Mouse (Mus musculus) activated CD4-positive, CD25-positive, alpha-beta regulatory T cell, adult 9 weeks (primary cell): ENCODE measurements around the gene Dnajc4. TPM values are rescaled to one million over a fixed set of nuclear protein-coding genes. Genes with fewer than 3 reads are reported as not detected.

ENCODE experiments used
- polyA plus RNA-seq: library from polyadenylated mRNA; unstranded; fragments of 100-300 nt; shearing (Covaris generic); gene quantifications from one replicate; pipeline ENCODE4 v1.2.1, GENCODE M21; 2017

Dnajc4 gene
- 44.5 TPM for polyA plus RNA-seq

GRCm38 (mm10) chr19:6992011-6992858 lies at the start of gene Dnajc4:
Gene Dnajc4 (minus strand): TSS chr19:6992572.

GRCm38 (mm10) chr19:7039841-7040636 lies 47.7 kb upstream of the Dnajc4 start, which contains the start of gene Stip1:
Gene Stip1 (minus strand): TSS chr19:7039967.

DNA sequence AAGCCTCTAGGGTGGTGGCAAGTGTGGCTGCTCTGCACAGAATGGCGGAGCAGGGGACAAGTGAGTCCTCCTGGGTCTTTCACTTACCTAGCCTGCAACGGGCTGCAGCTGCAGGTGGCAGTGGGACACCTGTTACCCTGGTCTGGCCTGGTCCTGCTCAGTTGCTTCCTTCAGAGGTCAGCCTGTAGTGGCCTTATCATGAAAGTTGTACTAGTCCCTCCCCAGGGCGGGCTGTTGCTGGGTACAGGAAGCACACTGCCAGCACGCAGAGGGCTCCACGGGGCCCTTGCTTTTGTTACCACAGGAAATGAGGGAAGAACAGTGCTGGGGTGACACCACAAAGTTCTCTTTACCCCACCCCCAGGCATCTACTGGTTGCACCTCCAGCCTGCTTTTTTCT lies 26.8 kb upstream of the Dnajc4 start, which contains the start of gene Fermt3:
Fermt3 (minus strand) TSS at position 279 of the 400 bp plus-strand sequence.

GRCm38 (mm10) chr19:6996006-6996405 lies 3.6 kb upstream of the Dnajc4 start, which contains the start of the genes Nudt22 and Trpt1:
Gene Nudt22 (minus strand): TSS chr19:6996117.
Gene Trpt1 (plus strand): TSS chr19:6996131.

DNA sequence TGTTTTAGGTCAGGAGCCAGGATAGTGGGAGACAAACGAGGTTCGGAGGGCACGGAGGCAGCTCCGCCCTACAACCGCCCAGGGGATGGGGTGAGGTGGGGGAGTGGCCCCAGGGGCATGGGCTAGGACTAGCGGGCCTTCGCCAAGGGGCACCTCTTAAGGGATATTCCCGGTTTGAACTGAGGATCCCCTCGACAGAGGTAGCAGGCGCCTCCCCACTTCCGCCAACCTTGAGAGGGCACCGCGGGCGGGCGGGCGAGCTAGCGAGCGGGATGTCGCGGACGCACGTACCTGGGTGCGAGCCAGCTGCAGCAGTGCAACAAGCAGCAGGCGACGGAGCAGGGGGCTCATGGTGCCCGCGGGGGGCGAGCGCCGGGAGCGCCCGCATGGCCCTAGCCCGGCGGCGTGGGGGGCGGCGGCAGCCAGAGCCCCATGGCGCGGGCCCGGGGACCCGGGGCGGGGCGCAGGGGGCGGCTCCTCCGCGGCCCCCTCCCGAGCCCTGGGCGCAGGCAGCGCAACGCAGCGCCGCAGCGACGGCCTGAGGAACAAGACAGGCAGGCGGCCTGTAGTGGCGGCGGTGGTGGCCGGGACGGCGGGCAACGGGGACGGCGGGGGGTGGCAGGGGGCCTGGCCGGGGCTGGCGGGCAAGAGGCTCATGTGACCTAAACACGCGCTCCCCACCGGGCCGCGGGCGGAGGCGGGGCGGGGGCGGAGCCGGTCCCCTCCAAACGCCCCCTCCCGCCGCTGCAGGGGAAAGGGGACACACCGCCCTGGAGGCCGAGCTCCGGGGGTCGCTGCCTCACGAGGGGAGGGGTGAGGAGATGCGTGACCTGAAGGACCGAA lies 5.1 kb downstream of the Dnajc4 start, which contains the start of gene Vegfb:
Vegfb (minus strand) TSS at position 591 of the 843 bp plus-strand sequence.

DNA sequence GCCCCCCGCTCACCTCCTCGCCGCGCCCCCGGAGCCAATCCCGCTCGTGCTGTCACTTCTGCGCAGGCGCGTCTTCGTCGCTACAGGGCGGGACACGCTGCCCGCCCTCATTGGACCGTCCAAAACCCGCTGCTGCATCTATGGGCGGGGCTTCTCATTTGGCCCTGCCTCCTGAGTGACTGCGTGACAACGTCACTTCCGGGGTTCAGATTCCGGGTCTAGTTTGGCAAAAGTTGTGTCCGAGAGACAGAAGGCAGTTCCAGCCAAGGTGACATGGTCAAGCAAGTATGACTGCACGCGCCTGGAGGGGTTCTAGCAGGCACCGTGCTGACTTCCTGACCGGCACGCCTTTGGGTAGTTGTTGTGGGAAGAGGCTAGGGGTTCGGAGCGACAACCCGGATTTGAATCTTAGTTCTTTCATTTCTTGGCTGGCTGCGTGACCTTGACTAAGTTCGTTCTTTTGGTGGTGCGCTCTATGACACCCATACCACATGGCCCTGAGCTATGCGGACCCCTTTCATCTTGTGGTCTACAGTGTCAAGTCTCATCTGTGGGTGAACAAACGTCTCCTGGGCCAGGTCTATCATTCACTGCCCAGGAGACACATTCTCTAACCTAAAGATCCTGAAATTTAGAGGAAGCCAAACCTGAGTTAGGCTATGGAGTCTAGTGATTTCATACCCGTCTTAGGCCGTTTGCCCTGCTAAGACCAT lies 11.8 kb downstream of the Dnajc4 start, which contains the start of gene Fkbp2:
Fkbp2 (minus strand) TSS at position 121 of the 713 bp plus-strand sequence.

GRCm38 (mm10) chr19:6975537-6976521 lies 16.5 kb downstream of the Dnajc4 start, which contains the start of gene Plcb3:
Gene Plcb3 (minus strand): TSS chr19:6976470.

DNA sequence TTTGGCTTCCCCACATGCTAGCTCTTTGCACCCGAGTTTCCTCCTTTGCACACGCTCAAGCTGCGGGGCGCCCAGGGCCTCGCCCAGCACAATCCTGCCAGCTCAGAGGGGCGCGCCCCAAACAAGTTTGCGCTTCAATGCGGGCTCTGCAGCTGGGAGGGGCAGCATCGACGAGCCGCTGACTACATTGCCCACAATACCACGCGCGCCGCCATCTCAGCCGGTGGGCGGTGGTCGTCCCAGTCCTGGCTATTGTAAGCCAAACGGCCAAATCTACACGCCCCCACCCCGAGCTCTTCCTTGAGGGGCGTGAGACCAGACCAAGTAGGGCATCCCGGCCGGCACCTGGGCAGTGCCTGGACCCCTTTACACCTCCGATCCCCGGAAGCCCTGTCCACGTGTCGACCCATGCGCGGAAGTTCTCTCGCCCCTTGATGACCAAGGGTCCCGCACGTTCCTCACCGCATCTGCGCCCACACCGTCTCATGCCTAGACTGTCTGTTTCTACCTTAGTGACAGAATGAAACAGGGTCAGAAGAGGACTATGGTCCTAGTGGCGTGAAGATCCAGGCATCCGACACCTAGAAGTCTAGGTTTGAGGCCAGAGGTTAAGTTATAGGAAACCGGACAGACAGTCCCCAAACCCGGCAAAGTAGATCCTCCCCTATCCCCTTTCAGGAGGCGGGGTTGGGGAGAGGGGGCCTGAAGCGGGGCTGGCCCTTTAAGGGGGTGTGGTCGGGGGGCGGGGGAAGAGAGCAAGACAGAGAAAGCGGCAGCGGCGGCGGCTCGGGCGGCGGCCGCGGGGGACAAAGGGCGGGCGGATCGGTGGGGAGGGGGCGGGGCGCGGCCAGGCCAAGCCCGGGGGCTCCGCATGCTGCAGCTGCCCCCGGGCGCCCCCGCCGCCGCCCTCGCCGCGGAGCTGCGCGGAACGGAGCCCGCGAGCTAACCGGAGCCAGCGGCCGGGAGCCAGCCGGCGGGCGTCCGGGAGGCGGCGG lies 17.9 kb downstream of the Dnajc4 start, which contains the start of gene Ppp1r14b:
Ppp1r14b (plus strand) TSS at position 758 of the 995 bp plus-strand sequence.

DNA sequence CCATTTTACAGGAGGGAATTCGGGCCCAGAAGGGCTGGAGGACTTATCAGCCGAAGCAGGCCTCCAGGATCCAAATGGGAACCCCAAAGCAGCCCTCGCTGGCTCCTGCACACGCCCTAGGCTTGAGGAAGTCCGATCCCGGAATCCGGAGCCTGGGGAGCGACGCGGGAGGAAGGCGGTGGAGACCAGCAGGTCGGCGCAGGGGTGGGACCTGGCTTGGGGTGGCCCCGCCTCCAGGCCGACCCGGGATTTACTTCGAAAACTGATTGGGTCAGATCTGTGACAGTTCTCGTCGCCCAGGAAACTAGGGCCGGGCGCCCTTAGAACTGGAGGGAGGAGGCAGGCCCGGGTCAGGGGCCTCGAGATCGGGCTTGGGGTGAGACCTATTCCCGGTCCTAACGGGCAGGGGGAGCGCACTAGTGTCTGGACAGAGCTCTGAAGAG lies 50.1 kb downstream of the Dnajc4 start, which contains the start of gene Gpr137:
Gpr137 (minus strand) TSS at position 232 of the 443 bp plus-strand sequence.

DNA sequence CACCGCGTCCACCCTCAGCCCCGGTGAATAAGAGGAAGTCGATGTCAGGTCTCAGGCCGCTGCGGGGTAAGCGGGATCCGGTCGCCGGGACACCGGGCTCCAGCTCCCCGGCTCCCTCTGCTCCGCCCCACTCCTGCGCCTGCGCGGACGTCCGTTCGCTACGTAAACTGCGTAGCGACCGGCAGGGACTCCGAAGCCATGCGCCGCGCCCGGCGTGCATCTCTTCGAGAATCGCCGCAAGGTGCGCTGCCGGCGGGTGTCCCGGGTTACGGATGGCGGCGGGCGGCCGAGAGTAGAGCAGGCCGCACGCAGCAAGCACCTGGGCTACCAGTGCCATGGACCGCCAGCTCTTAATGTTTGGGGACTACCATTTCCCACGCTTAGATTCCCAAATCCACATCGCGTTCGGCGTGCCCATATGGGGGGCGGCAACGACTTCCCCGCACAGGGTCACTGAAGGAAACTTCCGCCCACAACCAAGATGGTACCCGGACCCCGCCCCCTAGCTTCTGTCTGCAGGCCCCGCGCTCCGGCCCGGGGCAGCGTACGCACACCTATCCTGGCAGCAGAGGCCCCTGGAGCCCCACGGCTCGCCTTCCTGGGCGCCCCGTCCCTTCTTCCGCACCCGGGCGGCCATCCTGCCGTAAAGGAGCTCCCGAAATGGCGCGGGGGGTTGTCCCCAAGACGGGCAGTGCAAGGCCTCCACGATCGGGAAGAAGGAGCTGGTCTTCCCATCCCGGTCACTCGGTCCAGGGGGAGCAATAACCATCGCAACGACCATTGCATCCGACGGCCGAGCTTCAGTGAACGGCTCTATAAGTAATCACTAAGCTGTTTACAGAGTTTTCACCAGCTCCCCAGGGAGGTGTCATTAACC lies 50.8 kb downstream of the Dnajc4 start, which contains the start of gene Bad:
Bad (plus strand) TSS at position 490 of the 877 bp plus-strand sequence.

Other genes starting within 250 kb of the Dnajc4 start
- gene Rps6ka4, start 151.9 kb downstream of the Dnajc4 start, polyA plus RNA-seq: 46.0 TPM
- gene Ccdc88b, start 134.4 kb downstream of the Dnajc4 start, polyA plus RNA-seq: 64.6 TPM
- gene Trmt112, start 82.9 kb downstream of the Dnajc4 start, polyA plus RNA-seq: 174 TPM
- gene Prdx5, start 82.5 kb downstream of the Dnajc4 start, polyA plus RNA-seq: 252 TPM
- 7.9 TPM for gene Esrra, start 70.8 kb downstream of the Dnajc4 start, polyA plus RNA-seq
- not detected for gene Catsperz, start 67.2 kb downstream of the Dnajc4 start, polyA plus RNA-seq
- gene Kcnk4, start 58.1 kb downstream of the Dnajc4 start, polyA plus RNA-seq: not detected
- gene Bad, start 50.7 kb downstream of the Dnajc4 start, polyA plus RNA-seq: 43.0 TPM
- 19.9 TPM for gene Gpr137, start 50.1 kb downstream of the Dnajc4 start, polyA plus RNA-seq
- gene Ppp1r14b, start 17.6 kb downstream of the Dnajc4 start, polyA plus RNA-seq: 30.5 TPM
- 14.8 TPM for gene Plcb3, start 16.1 kb downstream of the Dnajc4 start, polyA plus RNA-seq
- gene Fkbp2, start 12.1 kb downstream of the Dnajc4 start, polyA plus RNA-seq: 57.8 TPM
- gene Vegfb, start 4.9 kb downstream of the Dnajc4 start, polyA plus RNA-seq: 1.9 TPM
- 32.2 TPM for gene Nudt22, start 3.5 kb upstream of the Dnajc4 start, polyA plus RNA-seq
- gene Trpt1, start 3.6 kb upstream of the Dnajc4 start, polyA plus RNA-seq: 5.9 TPM
- 435 TPM for gene Fermt3, start 26.9 kb upstream of the Dnajc4 start, polyA plus RNA-seq
- 257 TPM for gene Stip1, start 47.4 kb upstream of the Dnajc4 start, polyA plus RNA-seq
- 1.7 TPM for gene Macrod1, start 64.2 kb upstream of the Dnajc4 start, polyA plus RNA-seq
- gene Flrt1, start 113.2 kb upstream of the Dnajc4 start, polyA plus RNA-seq: 0.09 TPM
- gene Otub1, start 213.7 kb upstream of the Dnajc4 start, polyA plus RNA-seq: 62.7 TPM
- gene Cox8a, start 225.0 kb upstream of the Dnajc4 start, polyA plus RNA-seq: 556 TPM
- 47.0 TPM for gene Naa40, start 248.6 kb upstream of the Dnajc4 start, polyA plus RNA-seq